In genomic region chr7:79535251-79536111, GRCm38 (mm10) we compare ENCODE assay signal across 7 mouse cellular contexts.
DNase-seq lines count a peak whose midpoint lies in the region; ATAC-seq and TF ChIP-seq lines count a peak whose summit lies in the region.

No protein-coding gene starts in this region.

- 0 out of 2 replicates have a peak, but pooled peaks cover 2% of the 10 kb centered on the region for H3K4me1 ChIP-seq in liver, embryonic 11.5 days (replicated peaks; ENCODE audit: control insufficient read depth, insufficient read depth, low read length)
- H3K4me1 ChIP-seq in cerebellum, adult 2 months (ENCODE audit: control insufficient read depth, insufficient read depth, low read length), result peaks cover 24% of the 10 kb centered on the region
- H3K4me1 ChIP-seq in heart, embryonic 11.5 days (ENCODE audit: control insufficient read depth, insufficient read depth, low read length), result peaks cover 10% of the 10 kb centered on the region
- H3K4me1 ChIP-seq in midbrain, embryonic 15.5 days, result peaks cover 42% of the 10 kb centered on the region

- DNase-seq in liver, embryonic 11.5 days (ENCODE audit: low spot score), result no peak
- no peak for DNase-seq in liver
- DNase-seq in cerebellum, adult 2 months, result peak; percentile 67 to 74
- peak; percentile 46 for DNase-seq in kidney, postnatal 10 days

- no peak for TF ChIP-seq CTCF in cerebellum, adult 2 months (IDR thresholded peaks at IDR 0.05; ENCODE audit: borderline replicate concordance, insufficient read depth, low read depth, low read length)

- no peaks in the 10 kb centered on the region for H3K9me3 ChIP-seq in liver, embryonic 11.5 days (ENCODE audit: control insufficient read depth, low read length)
- H3K9me3 ChIP-seq in heart, embryonic 11.5 days (replicated peaks; ENCODE audit: control insufficient read depth, low read length), result no peaks in the 10 kb centered on the region
- H3K9me3 ChIP-seq in midbrain, embryonic 15.5 days, result no peaks in the 10 kb centered on the region

- peaks cover 99% of the 10 kb centered on the region for H3K27me3 ChIP-seq in liver, embryonic 11.5 days (replicated peaks; ENCODE audit: control insufficient read depth, insufficient read depth, low read length)
- no peaks in the 10 kb centered on the region; the same call in 1 of the 2 replicates for H3K27me3 ChIP-seq in cerebellum, adult 2 months (ENCODE audit: control insufficient read depth, insufficient read depth, low read length)
- H3K27me3 ChIP-seq in heart, embryonic 11.5 days (ENCODE audit: control insufficient read depth, insufficient read depth, low read length), result peaks cover 98% of the 10 kb centered on the region
- peaks cover 33% of the 10 kb centered on the region for H3K27me3 ChIP-seq in midbrain, embryonic 15.5 days (replicated peaks)

- no peak for TF ChIP-seq POLR2A in cerebellum, adult 2 months (IDR thresholded peaks at IDR 0.05; ENCODE audit: borderline replicate concordance, insufficient read depth, low read length)

- peak overlapping the region; percentile 51 for H3K4me2 ChIP-seq in liver, embryonic 11.5 days
- peak overlapping the region; percentile 68 for H3K4me2 ChIP-seq in heart, embryonic 11.5 days
- peak overlapping the region; percentile 78 for H3K4me2 ChIP-seq in midbrain, embryonic 15.5 days

- no peak overlapping the region for H3K9ac ChIP-seq in liver, embryonic 11.5 days (ENCODE audit: low read depth, low read length)
- no peak overlapping the region for H3K9ac ChIP-seq in heart, embryonic 11.5 days (ENCODE audit: low read depth, low read length)
- peak overlapping the region; percentile 46 for H3K9ac ChIP-seq in midbrain, embryonic 15.5 days

- H3K36me3 ChIP-seq in liver, embryonic 11.5 days (ENCODE audit: control insufficient read depth, insufficient read depth, low read length), result no peaks in the 10 kb centered on the region
- no peaks in the 10 kb centered on the region for H3K36me3 ChIP-seq in heart, embryonic 11.5 days (ENCODE audit: control insufficient read depth, insufficient read depth, low read length)
- H3K36me3 ChIP-seq in midbrain, embryonic 15.5 days (replicated peaks), result no peaks in the 10 kb centered on the region

- H3K4me3 ChIP-seq in liver, embryonic 11.5 days (ENCODE audit: low read depth, low read length), result peak overlapping the region; percentile 29
- peak overlapping the region; percentile 63 for H3K4me3 ChIP-seq in cerebellum, adult 2 months (replicated peaks; ENCODE audit: insufficient read depth, low read depth, low read length)
- H3K4me3 ChIP-seq in heart, embryonic 11.5 days (ENCODE audit: low read depth, low read length), result peak overlapping the region; percentile 40
- peak overlapping the region; percentile 43 for H3K4me3 ChIP-seq in midbrain, embryonic 15.5 days

- 2% methylated on average over 58 of the region's 66 CpGs for WGBS in liver, embryonic 11.5 days
- under 1% methylated on average over 66 of the region's 66 CpGs for WGBS in cerebellum, adult 2 months
- WGBS in heart, embryonic 11.5 days (ENCODE audit: insufficient replicate concordance), result 1% methylated on average over 62 of the region's 66 CpGs
- WGBS in midbrain, embryonic 15.5 days, result under 1% methylated on average over 65 of the region's 66 CpGs

- no peak overlapping the region for H3K27ac ChIP-seq in liver, embryonic 11.5 days (ENCODE audit: low read depth, low read length)
- no peak overlapping the region for H3K27ac ChIP-seq in cerebellum, adult 2 months (ENCODE audit: insufficient read depth, low read length)
- H3K27ac ChIP-seq in heart, embryonic 11.5 days (ENCODE audit: low read depth, low read length), result no peak overlapping the region
- H3K27ac ChIP-seq in midbrain, embryonic 15.5 days, result peak overlapping the region; percentile 84

- ATAC-seq in liver, embryonic 11.5 days (replicated peaks; ENCODE audit: low FRiP score), result no peak
- 0 out of 2 replicates have a peak, but pooled peaks have one; percentile 18 for ATAC-seq in heart, embryonic 11.5 days (replicated peaks; ENCODE audit: insufficient number of reproducible peaks, low FRiP score, low TSS enrichment)
- peak; percentile 65 for ATAC-seq in midbrain, embryonic 15.5 days (replicated peaks)
- ATAC-seq in megakaryocyte-erythroid progenitor cell, adult 5-6 weeks (replicated peaks; ENCODE audit: low FRiP score, low TSS enrichment, poor library complexity, severe bottlenecking), result no peak

Comparison
In these comparisons a context has a peak if more than half of its experiments do, and no peak if none do; other contexts are left out.
1. ATAC-seq: peak in heart, embryonic 11.5 days (single experiment) and midbrain, embryonic 15.5 days (single experiment); none in liver, embryonic 11.5 days (single experiment) and megakaryocyte-erythroid progenitor cell, adult 5-6 weeks (single experiment).
2. DNase-seq: peak in cerebellum, adult 2 months (2 of 2) and kidney, postnatal 10 days (single experiment); none in liver, embryonic 11.5 days (single experiment) and liver (single experiment).
3. Peak in every context shown above with its lines, with median percentiles within 50 percentile points of each other: H3K4me2 ChIP-seq and H3K4me3 ChIP-seq.